Mouse (Mus musculus): ENCODE measurements at regions not wholly inside any gene's neighbourhood (a gene's known extent, or its start where the extent isn't known, plus 50 kb on each side); places are given as distances from the start of the nearest gene placed in this dataset.
"Not testable (repeated sequence)": the region's sequence is repeated elsewhere in the genome, so short reads cannot be mapped to it uniquely, and the experiment has no call there.

DNA sequence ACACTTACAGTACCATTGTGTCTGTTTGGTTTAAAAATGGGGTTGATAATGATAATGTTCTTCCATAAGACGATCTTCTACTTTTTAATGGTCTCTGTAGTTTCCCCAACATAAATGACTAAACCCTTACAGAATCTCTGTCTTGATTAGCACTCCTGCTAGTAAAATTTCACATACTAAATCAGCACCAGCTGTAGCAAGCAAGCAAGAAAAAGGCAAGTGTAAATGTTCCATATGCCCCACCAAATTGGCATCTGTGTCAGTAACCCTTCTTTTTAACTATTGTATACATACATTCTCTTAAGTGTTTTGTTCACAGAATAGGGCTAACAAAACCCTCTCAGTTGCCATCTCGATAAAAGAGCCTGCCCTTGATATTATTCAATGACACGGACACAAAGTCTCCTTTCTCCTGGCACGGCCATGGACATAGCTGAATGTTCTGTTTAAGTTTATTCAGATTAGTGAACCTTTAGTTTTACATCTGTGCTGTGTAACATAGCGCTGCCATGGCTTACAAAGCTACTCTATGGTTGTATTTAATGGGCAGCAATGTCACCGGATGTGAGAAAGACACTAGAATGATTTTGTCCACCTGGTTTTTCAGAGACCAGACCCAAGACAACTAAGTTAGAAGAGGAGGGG, 414.3 kb downstream of the Gtdc1 start:
- DNase-seq = no peak

DNA sequence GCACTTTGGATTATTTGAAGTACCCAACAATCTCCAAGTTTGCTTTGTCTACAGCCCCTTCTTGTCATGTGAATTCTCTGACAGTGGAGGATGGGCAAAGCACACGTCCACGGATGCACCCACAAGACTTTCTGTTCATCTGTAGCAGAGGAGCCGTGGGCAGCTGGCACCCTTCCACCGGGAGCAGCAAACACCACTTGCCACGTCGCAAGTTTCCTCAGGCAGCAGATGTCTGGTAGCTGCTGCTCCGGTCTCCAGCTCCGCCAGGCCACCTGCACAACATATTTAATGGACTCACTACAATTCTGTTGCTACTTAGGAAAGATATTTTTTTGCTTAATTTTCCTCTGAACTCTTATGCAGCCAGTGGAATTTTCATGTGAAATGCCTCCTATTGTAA, 415.1 kb downstream of the Gtdc1 start:
- peak; percentile 68 for DNase-seq

DNA sequence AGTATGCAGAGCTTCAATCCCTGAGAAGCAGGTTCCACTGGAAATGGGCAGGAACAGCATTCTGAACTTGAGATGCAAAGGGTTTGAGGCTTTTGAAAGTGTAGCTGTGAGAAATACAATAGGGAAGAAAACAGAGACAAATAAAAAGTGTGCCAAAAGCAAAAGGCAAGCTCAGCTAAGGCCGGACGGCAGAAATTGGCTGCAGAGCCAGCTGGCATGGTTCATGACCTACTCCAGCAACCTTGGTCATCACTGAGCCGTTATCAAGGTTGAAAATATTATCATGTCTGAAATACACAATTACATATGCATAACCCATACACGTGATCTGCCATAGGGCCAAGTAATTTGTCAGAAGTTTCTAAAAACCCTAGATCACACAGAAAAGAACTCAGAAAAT, 418.4 kb downstream of the Gtdc1 start:
- DNase-seq = no peak

DNA sequence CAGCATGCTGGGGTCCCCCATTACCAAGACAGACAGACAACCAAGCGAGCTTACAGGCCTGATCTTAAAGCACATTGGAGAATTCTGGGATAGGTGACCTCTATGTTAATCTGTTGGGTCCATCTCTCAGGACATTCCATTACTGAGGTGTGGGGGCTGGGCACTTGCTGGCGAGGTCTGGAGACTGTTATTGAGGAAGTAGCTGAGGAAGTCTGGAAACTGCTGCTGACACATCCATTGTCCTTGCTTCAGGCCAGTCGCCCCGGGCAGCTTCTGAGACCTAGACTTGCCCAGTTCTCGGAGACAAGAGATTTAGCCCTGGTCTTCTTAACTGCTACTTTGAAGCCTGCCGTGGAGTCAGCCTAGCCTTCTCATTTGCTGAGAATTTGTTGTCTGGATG, 423.2 kb downstream of the Gtdc1 start:
- no peak for DNase-seq

DNA sequence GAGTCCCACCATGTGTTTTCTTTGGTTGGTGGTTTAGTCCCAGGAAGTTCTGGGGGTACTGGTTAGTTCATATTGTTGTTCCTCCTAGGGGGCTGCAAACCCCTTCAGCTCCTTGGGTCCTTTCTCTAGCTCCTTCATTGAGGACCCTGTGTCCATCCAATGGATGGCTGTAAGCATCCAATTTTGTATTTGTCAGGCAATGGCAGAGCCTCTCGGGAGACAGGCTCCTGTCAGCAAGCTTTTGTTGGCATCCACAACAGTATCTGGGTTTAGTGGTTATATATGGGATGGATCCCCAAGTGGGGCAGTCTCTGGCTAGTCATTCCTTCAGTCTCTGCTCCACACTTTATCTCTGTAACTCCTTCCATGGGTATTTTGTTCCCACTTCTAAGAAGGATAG, 436.7 kb downstream of the Gtdc1 start:
- not testable (repeated sequence) for DNase-seq

DNA sequence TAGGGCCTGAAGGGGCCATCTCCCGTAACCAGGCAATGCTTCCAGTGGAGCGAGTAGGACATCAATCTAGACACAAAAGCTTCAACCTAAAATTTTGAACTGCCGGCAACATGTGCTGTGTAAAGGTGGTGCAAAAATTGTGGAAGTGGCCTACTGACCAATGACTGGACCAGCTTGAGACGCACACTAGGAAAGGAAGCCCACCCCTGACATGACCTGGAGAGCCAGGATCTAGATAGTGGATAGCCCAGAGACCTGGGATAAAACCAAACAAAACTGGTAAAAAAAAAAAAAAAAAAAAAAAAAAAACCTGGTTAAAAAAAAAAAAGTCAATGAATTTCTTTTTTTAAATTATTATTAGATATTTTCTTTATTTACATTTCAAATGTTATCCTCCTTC, 437.2 kb downstream of the Gtdc1 start:
- no peak for DNase-seq

DNA sequence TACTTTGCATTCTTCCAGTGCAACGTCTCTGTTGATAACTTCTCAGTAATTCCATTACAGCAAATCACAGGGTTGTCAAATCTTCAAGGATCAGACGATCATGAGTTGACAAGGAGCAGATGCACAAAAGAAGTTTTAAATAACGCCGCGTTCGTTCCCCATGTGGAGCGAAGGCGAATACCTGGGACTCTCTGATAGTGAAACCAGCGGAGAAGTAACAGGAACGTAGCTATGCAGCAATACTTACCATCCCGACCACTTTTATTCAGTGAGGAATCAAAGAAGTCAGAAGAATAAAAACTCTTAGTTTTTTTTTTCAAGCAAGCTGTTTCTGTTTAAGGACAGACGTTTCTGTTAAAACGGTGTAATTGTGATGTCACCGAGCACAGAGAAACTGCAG, 441.6 kb downstream of the Gtdc1 start:
- no peak for DNase-seq

DNA sequence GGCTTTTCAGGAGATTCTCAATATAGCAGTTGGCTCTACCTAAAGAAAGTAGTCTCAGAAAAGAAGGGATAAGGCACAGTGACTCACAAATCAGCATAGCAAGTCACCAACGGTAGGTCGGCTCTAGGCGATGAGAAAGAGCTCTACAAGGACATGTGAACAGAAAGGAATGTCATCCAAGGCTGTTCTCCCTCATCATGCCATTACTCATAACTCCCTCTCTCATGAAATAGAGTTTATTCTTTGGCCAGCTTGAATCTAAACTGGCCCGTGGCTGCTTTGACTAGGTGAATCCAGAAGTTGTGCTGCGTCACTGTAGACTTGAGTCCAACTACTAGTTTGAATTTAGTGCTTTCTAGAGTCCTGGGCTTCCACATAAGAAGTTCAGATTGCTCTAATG, 447.7 kb downstream of the Gtdc1 start:
- no peak for DNase-seq

DNA sequence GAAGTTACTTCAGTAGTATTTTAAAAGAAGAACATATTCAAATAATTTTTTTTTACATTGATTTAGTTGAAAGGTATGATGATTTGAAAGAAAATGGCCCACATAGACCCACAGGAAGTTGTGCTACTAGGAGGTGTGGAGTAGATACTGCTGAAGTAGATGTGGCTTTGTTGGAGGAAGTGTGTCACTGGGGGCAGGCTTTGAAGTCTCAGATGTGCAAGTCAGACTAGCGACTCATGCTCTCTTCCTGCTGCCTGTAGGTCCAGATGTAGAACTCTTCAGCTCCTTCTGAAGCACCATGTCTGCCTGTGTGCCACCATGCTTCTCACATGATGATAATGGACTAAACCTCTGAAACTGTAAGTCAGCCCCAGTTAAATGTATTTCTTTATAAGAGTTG, 452.0 kb downstream of the Gtdc1 start:
- no peak for DNase-seq

DNA sequence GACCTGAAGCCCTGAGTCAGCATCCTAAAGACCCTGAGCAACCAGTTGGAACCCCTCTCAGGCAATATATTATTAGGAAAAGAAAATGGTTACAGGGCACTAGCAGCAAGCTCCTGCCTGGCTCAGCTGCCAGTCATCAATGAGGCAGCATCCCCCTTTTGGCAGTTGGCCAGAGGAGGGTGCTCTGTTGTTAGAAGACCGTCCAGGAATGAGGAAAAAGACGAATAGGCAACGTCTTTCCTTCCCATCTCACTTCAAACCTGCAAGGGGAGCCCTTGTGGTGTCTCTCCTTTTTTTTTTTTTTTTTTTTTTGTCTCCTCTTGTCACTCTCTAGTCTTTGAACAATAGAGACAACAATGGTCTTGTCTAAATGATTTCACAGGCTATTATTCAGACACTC, 452.8 kb downstream of the Gtdc1 start:
- DNase-seq = no peak

DNA sequence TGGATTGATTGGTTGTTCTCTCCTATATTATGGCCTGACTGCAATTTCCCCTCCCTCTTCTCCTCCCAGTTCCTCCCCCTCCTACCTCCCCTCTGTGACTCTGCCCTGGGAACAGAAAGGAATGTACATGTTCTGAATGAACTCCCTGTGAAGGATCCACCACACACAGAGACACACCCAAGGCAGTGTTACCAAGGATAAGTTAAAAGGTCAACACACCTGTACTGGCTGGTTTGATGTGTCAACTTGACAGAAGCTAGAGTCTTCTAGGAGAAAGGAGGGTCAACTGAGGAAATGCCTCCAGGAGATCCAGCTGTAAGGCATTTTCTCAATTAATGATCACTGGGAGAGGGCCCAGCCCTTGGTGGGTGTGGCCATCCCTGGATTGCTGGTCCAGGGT, 456.1 kb downstream of the Gtdc1 start:
- no peak for DNase-seq

DNA sequence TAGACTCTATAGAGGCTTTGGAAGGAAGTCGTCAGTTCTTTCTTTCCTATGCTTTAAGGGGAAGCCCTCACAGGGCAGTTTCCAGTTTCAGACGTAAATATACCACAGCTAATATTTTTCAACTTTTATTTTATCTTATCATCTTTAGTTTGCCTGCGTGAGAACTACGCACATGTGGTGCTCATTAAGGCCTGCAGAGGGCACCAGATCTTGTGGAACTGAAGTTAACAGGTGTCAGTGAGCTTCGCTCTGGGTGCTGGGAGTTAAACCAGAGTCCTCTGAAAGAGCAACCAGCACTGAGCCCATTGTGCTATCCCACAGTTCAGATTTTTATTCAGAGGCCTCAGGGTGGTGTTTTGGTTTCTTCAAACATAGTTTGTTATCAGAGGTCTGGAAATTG, 456.5 kb downstream of the Gtdc1 start:
- no peak for DNase-seq

DNA sequence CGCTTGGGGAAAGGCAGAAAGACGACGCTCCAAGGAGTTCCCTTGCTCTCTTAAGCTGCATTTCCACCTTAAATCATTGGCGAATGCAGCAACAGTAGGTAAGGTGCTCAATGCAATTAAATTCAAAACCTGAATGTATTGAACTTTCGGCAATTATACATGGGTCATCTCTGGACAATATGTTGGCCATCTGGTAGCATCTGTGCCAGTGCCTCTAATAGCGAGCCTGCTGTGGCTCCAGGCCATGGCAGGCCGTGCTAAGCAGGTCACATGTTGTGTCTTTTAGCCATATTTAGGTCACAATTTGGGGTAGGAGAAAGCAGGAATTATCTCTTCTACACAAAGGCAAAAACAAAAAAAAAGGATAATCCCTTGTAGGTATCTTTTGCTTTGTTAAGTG, 462.8 kb downstream of the Gtdc1 start:
- DNase-seq = no peak

DNA sequence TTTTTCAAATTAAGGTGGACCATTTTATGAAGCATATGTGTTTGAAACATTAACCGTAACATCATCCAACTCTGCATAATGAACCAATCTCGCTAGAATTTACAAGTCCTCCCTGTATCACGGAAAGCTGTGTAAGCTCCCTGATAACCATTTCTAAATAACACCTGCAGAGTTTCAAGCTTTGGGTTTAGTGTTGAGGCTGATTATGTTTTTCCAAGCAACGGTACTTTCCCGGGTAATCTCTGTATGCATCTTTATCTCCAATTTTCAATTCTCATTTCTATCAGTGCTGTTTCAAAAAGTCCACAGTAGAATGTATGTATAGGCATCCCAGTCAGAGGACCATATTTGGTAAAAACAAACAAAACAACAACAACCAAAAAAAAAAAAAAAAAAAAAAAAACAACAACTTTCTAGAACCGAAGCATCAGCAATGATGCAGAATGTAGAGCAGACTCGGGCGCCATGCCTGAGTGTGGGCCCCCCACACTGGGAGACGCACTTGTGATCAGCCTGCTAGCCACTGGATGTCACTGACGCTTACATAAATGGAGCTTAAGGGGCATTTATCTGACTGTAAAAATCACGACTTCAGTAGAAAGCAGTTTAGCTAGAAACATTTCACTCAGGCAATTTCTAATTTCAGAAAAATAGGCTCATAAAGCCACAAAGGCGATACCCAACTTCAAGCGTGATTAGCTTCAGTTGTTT, 464.7 kb downstream of the Gtdc1 start:
- no peak for DNase-seq

DNA sequence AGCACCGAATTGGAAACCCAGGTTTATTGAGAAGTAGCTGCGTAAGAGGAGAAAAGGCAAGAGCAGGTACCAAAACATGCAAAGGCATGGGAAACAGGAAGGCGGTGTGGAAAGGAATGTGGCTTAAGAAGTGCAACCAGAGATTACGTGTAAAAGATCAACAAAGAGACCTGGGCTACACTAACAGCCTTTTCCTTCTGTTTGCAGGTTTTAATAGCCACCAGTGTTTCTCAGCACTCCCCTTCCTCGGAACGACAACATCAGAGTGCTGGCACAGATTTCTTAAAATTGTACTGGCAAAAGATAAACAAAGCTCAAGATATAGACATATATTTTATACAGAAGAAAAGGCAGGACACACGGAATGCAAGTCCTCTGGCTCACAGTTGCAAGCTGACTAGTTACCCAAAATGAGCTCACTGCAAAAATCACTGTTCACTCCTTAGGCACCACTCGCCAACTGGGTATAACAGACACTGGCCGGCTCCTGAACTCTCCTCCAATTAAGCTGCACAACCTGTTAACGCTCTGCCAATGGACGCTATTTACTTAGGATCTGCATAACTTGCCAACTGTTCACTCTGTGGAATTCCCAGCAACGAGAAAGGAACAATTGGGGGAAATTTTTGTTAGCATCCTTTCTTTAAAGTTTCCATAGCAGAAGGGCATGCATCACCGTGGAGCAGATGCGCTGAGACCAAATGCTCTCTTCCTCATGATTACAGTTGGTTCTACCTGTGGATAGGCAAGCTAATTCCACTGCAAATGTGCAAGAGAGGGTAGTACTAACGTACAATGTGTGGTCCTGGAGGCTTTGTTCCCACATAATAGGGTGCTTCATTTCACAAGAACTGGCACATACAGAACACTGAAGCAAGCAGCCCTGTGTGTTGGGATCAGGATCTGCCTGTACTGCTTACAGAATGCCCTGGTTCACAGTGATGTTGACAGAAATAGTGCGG, 465.9 kb downstream of the Gtdc1 start:
- no peak for DNase-seq

DNA sequence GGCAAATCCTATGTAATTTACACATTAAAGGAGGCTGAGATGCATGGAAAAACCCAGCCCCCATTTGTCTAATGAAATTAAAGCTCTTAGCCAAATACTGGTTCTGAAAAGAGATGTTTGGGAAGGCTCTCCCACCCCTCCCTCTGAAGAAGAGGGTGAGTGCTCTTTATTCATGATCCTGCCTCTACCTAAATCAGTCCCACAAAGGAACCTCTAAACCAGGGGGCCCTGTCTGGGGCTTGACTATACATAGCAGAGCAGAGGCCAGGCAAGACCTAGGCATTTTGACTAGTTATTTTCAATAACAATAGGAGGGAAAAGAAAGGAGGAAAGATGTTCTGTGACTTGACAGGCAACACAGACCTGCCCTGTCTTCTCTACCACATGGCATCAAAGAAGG, 478.0 kb downstream of the Gtdc1 start:
- DNase-seq = no peak

All from right cerebral cortex, postnatal 25 days (tissue).